Comparison of ENCODE assay signal across 21 mouse cellular contexts in the genomic region with DNA sequence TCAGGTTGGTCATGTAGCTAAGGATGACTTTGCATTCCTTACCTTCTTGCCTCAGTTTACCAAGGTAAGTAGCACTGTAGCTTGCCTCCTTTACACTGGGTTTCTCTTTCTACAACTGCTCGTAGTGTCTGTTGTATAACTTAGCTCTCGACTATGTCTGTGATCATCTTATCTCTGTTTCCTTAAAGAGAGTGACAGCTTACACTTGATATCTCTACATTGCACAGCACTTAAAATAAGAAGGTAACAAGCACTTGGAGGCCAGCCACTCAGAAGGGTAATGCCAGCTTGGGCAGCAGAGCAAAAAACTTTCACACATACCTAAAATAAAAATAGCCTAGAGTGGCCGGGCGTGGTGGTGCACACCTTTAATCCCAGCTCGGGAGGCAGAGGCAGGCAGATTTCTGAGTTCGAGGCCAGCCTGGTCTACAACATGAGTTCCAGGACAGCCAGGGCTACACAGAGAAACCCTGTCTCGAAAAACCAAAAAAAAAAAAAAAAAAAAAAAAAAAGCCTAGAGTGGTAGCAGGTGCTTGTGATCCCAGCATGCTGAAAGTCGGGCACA.
"Had no signal": no experiment of that assay in that cellular context is flagged by ENCODE, and none has a peak within 500 bp of the region (broad histone marks: within the 10 kb centered on the region; RNA-seq: fewer than 3 reads in every experiment).

No protein-coding gene starts in this region.

- H3K27me3 ChIP-seq: liver, embryonic 13.5 days; liver, embryonic 15.5 days; lung, embryonic 15.5 days; midbrain, embryonic 13.5 days; midbrain, embryonic 15.5 days; neural tube, embryonic 13.5 days; neural tube, embryonic 15.5 days; stomach, embryonic 15.5 days had no signal

- H3K9me3 ChIP-seq: liver, embryonic 13.5 days; liver, embryonic 15.5 days; lung, embryonic 15.5 days; midbrain, embryonic 13.5 days; midbrain, embryonic 15.5 days; neural tube, embryonic 13.5 days; neural tube, embryonic 15.5 days; stomach, embryonic 15.5 days had no signal

- H3K9ac ChIP-seq: liver, embryonic 13.5 days; liver, embryonic 15.5 days; liver, postnatal 0 days; lung, embryonic 15.5 days; midbrain, embryonic 13.5 days; midbrain, embryonic 15.5 days; neural tube, embryonic 13.5 days; neural tube, embryonic 15.5 days; stomach, embryonic 15.5 days had no signal

- H3K4me2 ChIP-seq: liver, embryonic 13.5 days; liver, embryonic 15.5 days; lung, embryonic 15.5 days; midbrain, embryonic 11.5 days; midbrain, embryonic 13.5 days; midbrain, embryonic 15.5 days; neural tube, embryonic 13.5 days; neural tube, embryonic 15.5 days; stomach, embryonic 15.5 days had no signal

- H3K36me3 ChIP-seq: liver, embryonic 15.5 days; lung, embryonic 15.5 days; stomach, embryonic 15.5 days had no signal

- ATAC-seq: liver, postnatal 0 days; lung, postnatal 0 days; midbrain, embryonic 13.5 days; midbrain, embryonic 15.5 days had no signal

- H3K4me3 ChIP-seq: liver, embryonic 13.5 days; liver, embryonic 15.5 days; lung, embryonic 15.5 days; midbrain, embryonic 13.5 days; midbrain, embryonic 15.5 days; myocyte; neural tube, embryonic 13.5 days; neural tube, embryonic 15.5 days; stomach, embryonic 15.5 days had no signal

- DNase-seq: liver, embryonic 13.5 days; liver, postnatal 0 days; lung, adult 2 months; lung, postnatal 14 days; lung, postnatal 36 days; retina, postnatal 1 day; right cerebral cortex, adult 18-20 months; thymus, adult 2 months; thymus, postnatal 36 days had no signal

- H3K4me1 ChIP-seq: liver, embryonic 15.5 days; lung, embryonic 15.5 days; midbrain, embryonic 13.5 days; midbrain, embryonic 15.5 days; neural tube, embryonic 13.5 days; neural tube, embryonic 15.5 days; stomach, embryonic 15.5 days had no signal

- H3K27ac ChIP-seq: liver, embryonic 13.5 days; liver, embryonic 15.5 days; lung, embryonic 15.5 days; macrophage; midbrain, embryonic 13.5 days; midbrain, embryonic 15.5 days; neural tube, embryonic 13.5 days; neural tube, embryonic 15.5 days; stomach, embryonic 15.5 days; stomach, postnatal 0 days had no signal
